Mouse (Mus musculus): ENCODE data around the gene Hspb6. TPM values are rescaled to one million over a fixed set of nuclear protein-coding genes. Genes with fewer than 3 reads are reported as not detected.

The Hspb6 gene
- polyA plus RNA-seq (2015; fragmentation: Nextera tagmentation; extraction: Ambion mirVana): 15.4 and 17.5 TPM in 2 replicates

DNA sequence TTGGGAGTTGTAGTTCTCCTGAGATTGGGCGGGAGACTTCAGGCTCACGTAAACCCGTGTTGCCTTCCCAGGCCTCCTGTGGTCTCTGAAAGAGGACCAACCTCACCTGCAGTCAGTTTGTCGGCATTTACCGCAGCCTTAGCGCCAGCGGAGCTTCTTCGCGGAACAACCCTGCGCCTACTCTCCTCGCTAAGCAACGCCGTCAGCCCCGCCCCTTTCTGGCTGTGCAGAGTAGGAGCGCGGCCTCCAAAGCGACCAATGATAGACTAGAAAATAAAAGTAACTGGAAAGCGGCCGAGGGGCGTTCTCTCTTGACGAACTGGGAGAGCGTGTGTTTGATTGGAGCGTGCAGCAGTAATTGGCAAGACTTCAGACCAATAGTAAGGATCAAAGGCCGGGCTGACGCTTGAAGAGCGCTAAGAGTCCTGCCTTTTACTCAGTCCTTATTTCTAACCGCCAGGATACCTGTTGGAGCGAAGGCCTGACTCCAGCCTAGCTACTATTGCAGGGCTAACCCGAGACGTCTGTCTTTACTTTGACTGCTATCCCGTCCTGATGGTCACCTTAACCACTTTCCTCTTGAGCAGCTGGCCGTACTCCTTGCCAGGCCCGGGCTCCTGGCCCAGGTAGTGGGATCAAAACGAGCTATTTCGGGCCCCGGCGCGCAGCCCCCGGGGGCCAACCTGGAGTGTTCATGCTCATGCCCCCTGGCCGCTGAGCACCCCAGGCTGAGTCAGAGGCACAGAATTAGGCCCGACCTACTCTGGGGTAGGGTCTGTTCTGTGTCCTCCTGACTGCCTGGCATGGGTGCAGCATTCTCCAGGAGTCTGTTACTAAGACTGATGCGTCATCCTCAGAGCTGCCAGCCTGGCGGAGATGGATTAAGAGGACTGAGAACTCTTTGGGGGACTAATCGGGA is at the start of gene Hspb6, which contains the start of gene Proser3:
TSS of gene Hspb6 (plus strand) at position 77 of the 919 bp plus-strand sequence.
TSS of gene Proser3 (minus strand) at position 198 of the 919 bp plus-strand sequence.
- Histone ChIP-seq H3K4me1 (peaks cover 23% of the 10 kb centered on the region), H3K9me3 (no peaks in the 10 kb centered on the region), H3K4me3 (peak within 1 kb of the TSS; percentile 68), H3K27me3 (no peaks in the 10 kb centered on the region), H3K4me2 (replicated peaks) (peak within 1 kb of the TSS; percentile 94), H3K36me3 (peaks cover 56% of the 10 kb centered on the region), H3K9ac (peak within 1 kb of the TSS; percentile 77), H3K27ac (peak within 1 kb of the TSS; percentile 95)
- peak; percentile 95 for ATAC-seq (ENCODE audit: low FRiP score, low read depth)
- under 1% methylated on average over 44 of the region's 44 CpGs for WGBS

DNA sequence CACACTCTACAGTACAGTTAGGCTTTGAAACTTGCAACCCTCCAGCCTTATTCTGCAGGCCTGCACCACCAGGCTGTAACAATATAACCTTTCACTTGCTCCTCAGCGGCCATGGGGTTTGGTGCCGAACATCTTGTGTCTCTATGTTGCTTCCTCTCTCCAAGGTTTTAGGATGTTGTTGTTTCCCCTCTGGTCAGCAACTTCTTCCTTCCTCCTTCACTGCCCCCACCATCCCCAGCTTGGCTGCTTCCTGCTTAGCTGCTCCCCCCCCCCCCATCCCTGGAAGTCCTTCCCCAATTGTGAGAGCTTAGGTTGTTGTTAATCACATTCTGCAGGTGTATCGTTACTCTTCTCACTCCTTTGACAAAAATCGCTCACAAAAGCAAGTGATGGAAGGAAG is 43.9 kb upstream of the Hspb6 start:
- H3K4me3 ChIP-seq: no peak overlapping the region
- no peak for ATAC-seq (ENCODE audit: low FRiP score, low read depth)
- H3K4me1 ChIP-seq: no peaks in the 10 kb centered on the region
- H3K4me2 ChIP-seq (replicated peaks): no peak overlapping the region
- no peaks in the 10 kb centered on the region for H3K36me3 ChIP-seq
- no peak overlapping the region for H3K9ac ChIP-seq
- no peak overlapping the region for H3K27ac ChIP-seq
- no peaks in the 10 kb centered on the region for H3K9me3 ChIP-seq
- WGBS: 76% methylated on average over 4 of the region's 4 CpGs
- no peaks in the 10 kb centered on the region for H3K27me3 ChIP-seq

DNA sequence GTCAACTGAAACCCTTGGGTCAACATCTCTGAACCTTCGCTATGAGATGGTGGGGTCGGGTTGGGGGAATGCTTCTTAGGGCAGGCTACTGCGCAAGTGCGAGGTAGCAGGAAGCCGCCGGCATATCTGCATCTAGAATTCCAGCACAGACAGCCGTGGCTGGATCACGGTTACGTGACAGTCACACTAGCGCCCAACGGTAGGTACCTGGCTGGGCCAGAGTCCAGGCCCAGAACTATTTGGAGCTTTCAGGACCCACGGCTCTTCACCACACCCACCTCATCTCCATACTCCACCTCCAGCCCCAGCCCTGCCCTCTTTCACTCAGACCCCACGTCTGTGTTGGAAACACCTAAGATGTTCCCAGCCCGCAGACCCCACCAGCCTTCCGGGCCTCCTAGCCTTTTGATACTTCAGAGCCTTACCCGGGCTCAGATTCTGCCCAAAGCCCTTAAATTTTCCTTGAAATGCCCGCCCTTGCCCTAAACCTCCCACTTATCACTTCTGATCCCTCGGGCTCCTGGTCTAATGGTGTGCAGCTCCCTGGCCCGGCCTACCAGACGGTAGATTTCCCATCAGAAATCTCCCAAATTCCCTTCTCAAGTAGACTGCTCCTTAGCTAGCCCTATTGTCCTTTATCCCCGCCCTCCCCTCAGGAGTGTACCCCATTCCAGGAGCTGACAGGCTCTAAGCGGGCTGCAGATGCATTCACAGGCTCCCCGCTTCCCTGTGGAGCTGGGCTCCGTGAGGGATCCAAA is 36.8 kb upstream of the Hspb6 start:
- Histone ChIP-seq H3K4me2 (replicated peaks) (no peak overlapping the region), H3K4me3 (no peak overlapping the region), H3K27me3 (0 out of 2 replicates have a peak, but pooled peaks cover 3% of the 10 kb centered on the region), H3K9me3 (no peaks in the 10 kb centered on the region), H3K27ac (no peak overlapping the region), H3K4me1 (no peaks in the 10 kb centered on the region), H3K36me3 (no peaks in the 10 kb centered on the region), H3K9ac (no peak overlapping the region)
- 55% methylated on average over 24 of the region's 24 CpGs for WGBS
- ATAC-seq (ENCODE audit: low FRiP score, low read depth): no peak

DNA sequence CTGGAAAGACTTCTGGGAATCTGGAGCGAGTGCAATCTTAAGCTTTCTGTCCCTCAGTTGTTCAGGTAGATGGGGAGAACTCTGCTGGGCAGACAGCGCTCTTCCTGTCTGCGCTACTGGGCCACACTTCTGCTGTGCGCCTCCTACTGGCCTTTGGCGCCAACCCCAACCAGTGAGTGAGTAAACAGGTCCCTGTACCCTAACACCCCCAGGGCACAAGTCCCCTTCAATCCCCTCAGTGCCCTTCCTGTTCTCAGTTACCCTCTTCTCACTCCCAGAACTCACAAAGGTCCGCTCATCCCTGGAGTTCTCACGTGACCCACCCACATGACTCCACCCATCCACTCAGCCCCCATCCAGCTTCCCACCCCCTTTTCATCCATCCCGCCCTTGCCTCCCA is 33.7 kb upstream of the Hspb6 start:
- 0 out of 2 replicates have a peak, but pooled peaks cover 3% of the 10 kb centered on the region for H3K27me3 ChIP-seq
- H3K36me3 ChIP-seq: peaks cover 9% of the 10 kb centered on the region
- H3K9me3 ChIP-seq: no peaks in the 10 kb centered on the region
- H3K4me2 ChIP-seq (replicated peaks): no peak overlapping the region
- no peak overlapping the region for H3K27ac ChIP-seq
- no peak overlapping the region for H3K4me3 ChIP-seq
- 42% methylated on average over 8 of the region's 8 CpGs for WGBS
- H3K4me1 ChIP-seq: no peaks in the 10 kb centered on the region
- no peak for ATAC-seq (ENCODE audit: low FRiP score, low read depth)
- H3K9ac ChIP-seq: no peak overlapping the region

DNA sequence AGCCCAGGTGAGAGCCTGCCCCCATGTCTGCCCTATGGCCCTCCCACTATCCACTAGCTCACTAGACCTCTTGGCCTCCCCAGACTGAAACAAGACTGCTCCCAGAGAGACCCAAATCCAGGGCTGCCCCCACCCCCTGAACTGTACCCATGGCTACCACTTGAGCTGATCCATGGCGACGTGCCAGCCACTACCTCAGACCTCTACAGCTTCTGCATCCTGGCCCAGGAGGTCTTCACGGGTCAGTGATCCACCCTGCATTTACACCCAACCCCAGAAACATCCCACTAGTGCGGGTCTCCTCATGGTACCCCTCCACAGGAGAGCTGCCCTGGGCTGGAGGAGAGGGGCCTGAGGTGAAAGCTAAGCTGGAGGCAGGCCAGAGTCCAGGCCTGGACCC is 31.6 kb upstream of the Hspb6 start:
- no peak overlapping the region for H3K4me2 ChIP-seq (replicated peaks)
- H3K27ac ChIP-seq: no peak overlapping the region
- 79% methylated on average over 4 of the region's 4 CpGs for WGBS
- H3K4me3 ChIP-seq: no peak overlapping the region
- H3K27me3 ChIP-seq: 0 out of 2 replicates have a peak, but pooled peaks cover 2% of the 10 kb centered on the region
- H3K9ac ChIP-seq: 0 out of 2 replicates have a peak overlapping the region, but pooled peaks have one; percentile 0
- ATAC-seq (ENCODE audit: low FRiP score, low read depth): no peak
- H3K4me1 ChIP-seq: no peaks in the 10 kb centered on the region
- H3K9me3 ChIP-seq: no peaks in the 10 kb centered on the region
- peaks cover 24% of the 10 kb centered on the region for H3K36me3 ChIP-seq

GRCm38 (mm10) chr7:30520856-30521255 is 31.1 kb upstream of the Hspb6 start:
- Histone ChIP-seq H3K9ac (no peak overlapping the region), H3K9me3 (no peaks in the 10 kb centered on the region), H3K36me3 (peaks cover 29% of the 10 kb centered on the region), H3K4me1 (peaks cover under 1% of the 10 kb centered on the region; the same call in 1 of the 2 replicates), H3K4me2 (replicated peaks) (no peak overlapping the region), H3K27ac (no peak overlapping the region), H3K4me3 (no peak overlapping the region), H3K27me3 (no peaks in the 10 kb centered on the region)
- ATAC-seq (ENCODE audit: low FRiP score, low read depth): no peak
- 81% methylated on average over 5 of the region's 5 CpGs for WGBS

DNA sequence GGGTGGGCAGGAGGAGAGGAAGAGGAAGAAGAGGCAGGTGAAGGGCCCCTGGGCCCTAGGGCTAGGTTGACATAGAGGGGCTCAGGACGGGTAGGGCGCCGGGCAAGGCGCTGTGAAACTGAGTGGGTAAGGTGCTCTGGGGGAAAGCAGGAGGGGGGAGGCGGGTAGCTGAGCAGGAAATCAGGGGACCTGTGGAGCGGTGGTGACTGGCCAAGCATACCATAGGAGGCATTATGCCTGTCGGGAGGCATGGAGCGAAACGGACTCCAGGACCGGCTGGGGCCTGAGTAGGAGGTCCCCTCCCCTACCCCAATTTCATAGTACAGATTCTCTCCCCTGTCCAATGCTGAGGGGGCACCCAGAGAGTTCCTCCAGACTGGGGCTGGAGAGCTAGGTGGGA is 29.1 kb upstream of the Hspb6 start:
- WGBS: 79% methylated on average over 10 of the region's 10 CpGs
- ATAC-seq (ENCODE audit: low FRiP score, low read depth): no peak

DNA sequence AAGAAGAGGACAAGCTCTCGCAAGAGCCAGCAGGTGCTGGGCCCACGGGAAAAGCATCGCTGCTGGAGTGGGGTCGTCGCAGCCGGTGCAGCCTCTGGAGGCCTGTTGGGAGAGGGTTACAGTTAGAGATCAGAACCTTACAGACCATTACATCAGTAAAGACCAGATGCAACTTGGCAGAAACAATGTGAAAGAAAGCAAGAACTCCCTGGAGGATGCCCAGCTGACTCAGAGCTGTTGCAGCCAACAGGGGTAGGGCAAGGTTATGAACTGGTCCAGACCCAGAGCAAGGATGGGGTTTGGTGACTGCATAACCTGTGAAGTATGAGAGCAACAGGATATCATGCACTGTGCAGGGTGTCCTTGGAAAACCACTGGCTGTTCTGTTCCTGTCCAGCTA is 27.5 kb upstream of the Hspb6 start:
- Histone ChIP-seq H3K27ac (no peak overlapping the region), H3K4me1 (peaks cover 12% of the 10 kb centered on the region), H3K36me3 (peaks cover 64% of the 10 kb centered on the region)

More for the DNA sequence above, 29.1 kb upstream of the Hspb6 start:
- peaks cover 47% of the 10 kb centered on the region for H3K36me3 ChIP-seq
- no peak overlapping the region for H3K9ac ChIP-seq
- no peak overlapping the region for H3K27ac ChIP-seq
- no peaks in the 10 kb centered on the region for H3K27me3 ChIP-seq
- H3K4me1 ChIP-seq: peaks cover 12% of the 10 kb centered on the region
- H3K9me3 ChIP-seq: no peaks in the 10 kb centered on the region
- no peak overlapping the region for H3K4me2 ChIP-seq (replicated peaks)
- H3K4me3 ChIP-seq: no peak overlapping the region

GRCm38 (mm10) chr7:30525954-30526353 is 26.0 kb upstream of the Hspb6 start:
- Histone ChIP-seq H3K27me3 (no peaks in the 10 kb centered on the region), H3K4me3 (no peak overlapping the region; the same call in 1 of the 2 replicates), H3K36me3 (peaks cover 78% of the 10 kb centered on the region), H3K9ac (peak overlapping the region; percentile 43), H3K9me3 (no peaks in the 10 kb centered on the region), H3K27ac (no peak overlapping the region), H3K4me2 (replicated peaks) (peak overlapping the region; percentile 23), H3K4me1 (peaks cover 12% of the 10 kb centered on the region)
- ATAC-seq (ENCODE audit: low FRiP score, low read depth): no peak
- WGBS: 25% methylated on average over 10 of the region's 10 CpGs

More for the DNA sequence above, 27.5 kb upstream of the Hspb6 start:
- Histone ChIP-seq H3K4me2 (replicated peaks) (no peak overlapping the region), H3K27me3 (no peaks in the 10 kb centered on the region), H3K4me3 (no peak overlapping the region), H3K9me3 (no peaks in the 10 kb centered on the region), H3K9ac (no peak overlapping the region)
- ATAC-seq (ENCODE audit: low FRiP score, low read depth): no peak
- WGBS: 74% methylated on average over 6 of the region's 6 CpGs

GRCm38 (mm10) chr7:30526399-30526798 is 25.6 kb upstream of the Hspb6 start:
- no peak for ATAC-seq (ENCODE audit: low FRiP score, low read depth)
- 19% methylated on average over 17 of the region's 17 CpGs for WGBS
- no peak overlapping the region; the same call in 1 of the 2 replicates for H3K27ac ChIP-seq

DNA sequence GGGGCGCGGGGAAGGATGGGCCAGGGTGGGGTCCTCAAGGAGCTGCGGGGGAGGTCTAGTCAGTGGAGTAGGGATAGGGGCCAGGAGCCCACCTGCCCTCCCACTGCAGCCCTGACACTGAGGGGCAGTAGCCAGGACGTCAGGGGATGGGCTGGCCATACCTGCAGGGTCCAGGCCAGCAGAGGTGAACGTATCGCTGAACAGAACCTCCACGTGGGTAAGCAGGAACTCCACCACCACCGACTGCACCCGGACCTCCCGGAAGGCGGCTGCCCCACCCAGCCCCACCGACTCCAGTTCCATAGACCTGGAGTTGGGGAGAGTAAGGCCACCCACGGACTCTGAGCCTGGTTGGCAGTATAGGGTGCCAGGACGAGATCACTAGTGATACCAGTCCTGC is 25.0 kb upstream of the Hspb6 start:
- peaks cover 89% of the 10 kb centered on the region for H3K36me3 ChIP-seq
- no peak for ATAC-seq (ENCODE audit: low FRiP score, low read depth)
- H3K27me3 ChIP-seq: no peaks in the 10 kb centered on the region
- H3K27ac ChIP-seq: no peak overlapping the region
- 84% methylated on average over 14 of the region's 14 CpGs for WGBS
- H3K4me3 ChIP-seq: no peak overlapping the region
- peaks cover 12% of the 10 kb centered on the region for H3K4me1 ChIP-seq
- peak overlapping the region; percentile 43 for H3K9ac ChIP-seq
- peak overlapping the region; percentile 23; the same call in 1 of the 2 replicates for H3K4me2 ChIP-seq (replicated peaks)
- H3K9me3 ChIP-seq: no peaks in the 10 kb centered on the region

More at GRCm38 (mm10) chr7:30526399-30526798, 25.6 kb upstream of the Hspb6 start:
- Histone ChIP-seq H3K9ac (peak overlapping the region; percentile 43), H3K9me3 (no peaks in the 10 kb centered on the region), H3K36me3 (peaks cover 83% of the 10 kb centered on the region), H3K4me1 (peaks cover 12% of the 10 kb centered on the region), H3K27me3 (no peaks in the 10 kb centered on the region), H3K4me3 (peak overlapping the region; percentile 11; the same call in 1 of the 2 replicates), H3K4me2 (replicated peaks) (peak overlapping the region; percentile 23)
